Mouse (Mus musculus): ENCODE results near the gene Fam234a.
"Not testable (repeated sequence)": the region's sequence is repeated elsewhere in the genome, so short reads cannot be mapped to it uniquely, and the experiment has no call there.

- TF ChIP-seq CTCF, EP300 (IDR thresholded peaks at IDR 0.05; ENCODE audit: low read depth): not testable (repeated sequence)
Observed at GRCm38 (mm10) chr17:26191486-26191885, 52.6 kb downstream of the Fam234a start.
